Mouse (Mus musculus) retina, postnatal 1 day (tissue): Measurements from ENCODE around the gene Ctu2.

Experiments
- DNase-seq: peaks from one replicate; pipeline ENCODE4 v3.0.0-alpha.2; 2012

Ctu2 gene

DNA sequence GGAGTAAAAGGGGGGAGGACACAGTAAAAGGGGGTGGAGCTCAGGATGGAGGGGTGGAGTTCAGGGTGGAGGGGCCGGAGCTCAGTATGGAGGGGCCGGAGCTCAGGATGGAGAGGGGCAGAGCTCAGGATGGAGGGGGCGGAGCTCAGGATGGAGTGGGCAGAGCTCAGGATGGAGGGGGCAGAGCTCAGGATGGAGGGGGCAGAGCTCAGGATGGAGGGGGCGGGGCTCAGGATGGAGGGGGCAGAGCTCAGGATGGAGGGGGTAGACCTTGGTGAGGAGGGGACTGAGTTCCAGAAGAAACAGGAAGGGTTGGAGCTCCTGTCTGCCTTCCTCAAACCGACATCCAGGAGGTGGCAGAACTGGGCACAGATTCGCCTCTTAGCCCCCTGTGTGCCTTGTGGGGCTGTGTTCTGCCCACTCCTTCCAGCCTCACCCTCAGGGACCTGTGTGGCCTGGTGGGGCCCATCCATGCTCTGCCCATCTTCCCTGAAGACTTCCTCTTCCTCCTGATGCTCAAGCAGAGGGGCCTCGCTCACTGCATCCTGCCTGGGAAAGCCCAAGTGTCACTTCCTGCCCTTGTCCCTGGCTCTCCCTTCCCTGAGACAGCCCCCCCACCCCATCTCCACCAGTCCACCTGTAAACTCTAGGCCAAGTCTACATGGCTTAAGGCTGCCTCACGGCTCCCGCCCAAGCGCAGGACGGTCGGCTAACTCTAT lies 21.2 kb downstream of the Ctu2 start:
- DNase-seq: no peak

DNA sequence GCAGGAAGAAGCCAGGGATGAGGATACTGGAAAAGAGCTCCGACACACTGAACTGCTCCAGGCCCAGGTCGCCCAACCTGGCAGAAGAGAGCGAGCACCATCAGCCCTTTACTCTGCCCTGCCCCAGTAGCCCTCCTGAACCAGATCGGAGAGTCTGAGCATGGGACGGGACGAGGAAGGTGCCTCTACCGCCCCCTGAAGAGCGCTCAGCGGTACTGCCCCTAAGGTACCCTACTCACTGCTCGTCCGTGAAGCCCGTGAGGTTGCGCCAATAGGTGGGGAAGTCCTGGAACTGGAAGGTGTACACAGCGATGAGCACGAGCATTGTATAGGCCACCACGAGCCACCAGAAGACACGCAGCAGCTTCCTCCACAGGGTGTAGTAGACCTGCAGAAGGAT lies 22.0 kb downstream of the Ctu2 start:
- no peak for DNase-seq

DNA sequence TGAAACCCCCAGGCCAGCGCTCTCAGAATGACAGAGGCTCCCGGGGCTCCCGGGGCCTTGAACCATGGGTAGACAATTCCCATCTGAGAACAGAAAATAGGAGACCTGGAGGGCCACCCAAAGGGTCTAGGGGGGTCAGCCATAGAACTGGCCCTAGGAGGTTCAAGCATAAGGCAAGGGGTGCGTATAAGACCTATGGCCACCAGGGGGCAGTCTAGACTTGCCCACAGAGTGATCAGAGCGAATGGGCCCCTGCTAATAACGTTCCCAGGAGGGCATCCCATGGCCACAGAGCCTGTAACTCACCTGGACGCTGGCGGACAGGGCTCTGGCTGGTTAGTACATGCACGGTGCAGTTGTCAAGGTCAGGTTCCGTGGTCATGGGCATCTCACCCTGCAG lies 24.9 kb downstream of the Ctu2 start:
- peak; percentile 87 for DNase-seq

DNA sequence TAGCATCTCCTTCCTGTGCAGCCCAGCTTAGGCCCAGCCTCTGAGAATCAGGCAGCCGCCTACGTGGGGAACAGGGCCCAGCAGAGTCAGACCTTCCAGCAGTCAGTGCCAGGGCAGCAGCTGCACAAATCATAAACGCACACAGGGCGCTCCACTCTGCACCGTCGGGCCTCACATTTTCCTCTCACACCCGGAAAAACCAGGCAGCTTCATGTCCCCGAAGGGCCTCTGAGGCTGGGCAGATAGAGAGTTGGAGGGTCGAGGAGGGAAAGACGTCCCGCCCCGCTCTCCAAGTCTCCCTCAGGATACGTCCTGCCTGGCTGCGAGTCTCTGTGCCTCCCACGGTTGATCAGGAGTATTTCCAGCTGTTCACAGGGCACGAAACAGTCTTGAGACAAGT lies 35.6 kb downstream of the Ctu2 start:
- DNase-seq: no peak

DNA sequence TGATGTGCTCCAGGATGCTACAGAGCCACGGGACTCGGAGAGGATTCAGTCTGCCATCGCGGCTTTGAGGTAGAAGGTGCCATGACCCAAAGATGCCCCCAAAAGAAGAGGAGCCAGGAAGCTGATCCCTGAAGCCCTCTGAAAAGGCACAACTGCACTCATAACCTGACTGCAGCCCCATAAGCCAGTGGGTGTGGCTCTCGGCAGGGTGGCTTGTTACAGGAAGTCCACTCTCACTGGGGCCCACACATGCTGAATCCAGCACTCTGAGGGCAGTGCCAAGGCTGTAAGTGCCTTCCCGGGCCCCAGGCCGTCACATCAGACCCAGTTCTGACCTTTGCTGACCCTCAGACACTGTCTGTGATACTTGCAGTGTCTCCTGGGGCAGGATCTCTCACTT lies 36.4 kb downstream of the Ctu2 start:
- no peak for DNase-seq

DNA sequence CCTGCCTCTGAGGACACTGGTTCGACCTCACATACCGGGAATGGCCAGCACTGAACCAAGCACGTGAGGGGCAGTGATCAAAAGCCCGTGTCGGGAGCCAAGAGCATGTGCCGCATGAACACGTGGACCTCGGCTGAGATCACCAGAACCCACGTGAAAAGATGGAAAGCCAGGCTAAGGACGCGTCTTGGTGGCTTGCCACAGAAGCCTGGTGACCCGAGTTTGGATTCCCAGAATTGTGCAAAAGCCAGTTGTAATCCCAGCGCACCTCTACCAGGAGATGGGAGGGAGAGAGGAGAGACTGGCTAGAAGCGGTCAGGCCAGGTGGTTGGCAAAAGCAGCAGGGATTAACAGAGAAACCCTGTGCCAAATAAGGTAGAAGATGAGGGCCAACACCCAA lies 39.8 kb downstream of the Ctu2 start:
- no peak for DNase-seq

DNA sequence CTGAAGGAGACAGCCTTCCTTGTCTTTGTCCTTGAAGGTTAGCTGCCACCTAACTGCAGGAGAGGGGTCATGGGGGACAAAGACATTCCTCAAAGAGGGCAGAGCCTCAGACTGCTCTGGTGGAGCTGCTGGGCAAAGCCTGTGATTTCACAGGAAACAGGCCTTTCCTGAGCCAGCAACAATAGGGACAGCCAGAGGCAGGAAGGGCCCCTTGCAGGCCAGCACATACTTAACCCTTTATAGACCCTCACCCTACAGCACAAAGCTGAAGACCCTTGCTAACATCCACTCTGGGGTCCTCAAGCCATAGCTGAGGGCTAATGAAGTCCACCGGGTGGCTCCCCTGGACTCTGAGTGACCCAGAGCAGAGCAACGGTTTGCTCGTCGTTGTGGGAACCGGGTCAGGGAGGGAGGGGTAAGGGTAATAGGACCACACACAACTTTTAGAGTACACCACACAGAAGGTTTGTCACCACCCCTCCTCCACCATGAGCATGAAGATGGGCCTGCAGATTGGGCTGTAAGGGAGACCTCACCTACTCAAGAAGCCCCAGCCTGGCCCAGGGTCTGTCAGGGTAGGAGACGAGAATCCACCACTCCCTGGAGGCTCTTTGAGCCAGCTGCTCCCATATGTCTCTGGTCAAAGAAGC lies 41.7 kb downstream of the Ctu2 start:
- peak; percentile 84 for DNase-seq

DNA sequence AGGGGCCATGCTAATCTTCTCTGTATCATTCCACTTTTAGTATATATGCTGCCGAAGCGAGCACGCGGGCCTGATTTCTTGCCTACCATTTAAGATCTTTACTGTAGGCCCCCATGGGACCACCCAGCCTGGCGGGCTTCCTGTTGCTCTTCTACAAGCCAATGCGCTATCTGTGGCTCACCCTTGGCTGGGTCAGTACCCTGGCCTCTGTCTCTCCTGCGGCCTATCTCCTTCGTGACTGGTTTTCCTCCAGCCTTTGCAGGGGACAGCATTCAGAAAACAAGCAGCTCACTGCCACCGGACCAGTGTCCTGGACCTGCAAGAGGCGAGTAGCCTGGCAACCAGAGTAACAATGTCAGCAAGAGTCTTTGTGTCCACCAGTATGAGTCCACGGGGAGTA lies 44.7 kb downstream of the Ctu2 start:
- DNase-seq: no peak

DNA sequence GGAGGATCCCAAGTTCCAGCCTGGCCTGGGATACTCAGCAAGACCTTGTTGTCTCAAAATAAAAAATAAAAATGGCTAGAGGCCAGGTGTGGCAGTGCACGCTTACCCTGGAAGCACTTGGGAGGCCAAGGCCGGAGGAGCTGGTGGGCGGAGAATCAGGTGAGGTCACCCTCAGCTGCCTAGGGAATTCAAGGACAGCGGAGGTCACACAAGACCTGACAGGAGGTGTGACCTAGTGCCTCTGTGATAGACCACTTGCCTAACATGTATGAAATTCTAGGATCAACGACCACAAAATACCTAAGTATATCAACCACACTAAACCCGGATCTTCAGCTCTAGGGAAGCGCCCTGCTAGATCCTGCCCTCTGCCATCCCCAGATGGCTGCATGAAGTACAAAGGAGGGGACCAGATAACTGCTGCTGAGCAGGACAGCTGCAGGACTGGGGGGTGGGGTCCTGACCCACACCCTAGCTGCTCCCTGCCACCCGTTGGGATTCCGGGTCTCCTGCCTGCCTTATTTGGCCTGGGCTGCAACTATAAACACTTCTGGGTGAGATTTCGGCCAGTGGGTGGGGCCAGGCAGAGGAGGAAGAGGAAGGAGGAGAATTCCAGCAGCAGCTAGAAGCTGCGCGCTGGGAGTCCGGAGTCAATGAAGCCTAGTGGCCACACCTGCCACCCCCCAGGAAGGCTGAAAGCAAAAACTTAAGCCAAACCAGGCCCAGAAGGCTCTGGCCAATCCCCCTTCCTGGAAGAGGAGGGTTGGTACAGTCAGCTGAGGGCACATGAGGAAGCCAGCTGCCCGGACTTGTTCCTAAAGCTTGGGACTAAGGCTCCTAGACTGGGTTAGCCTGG lies 47.1 kb downstream of the Ctu2 start:
- peak; percentile 71 for DNase-seq

DNA sequence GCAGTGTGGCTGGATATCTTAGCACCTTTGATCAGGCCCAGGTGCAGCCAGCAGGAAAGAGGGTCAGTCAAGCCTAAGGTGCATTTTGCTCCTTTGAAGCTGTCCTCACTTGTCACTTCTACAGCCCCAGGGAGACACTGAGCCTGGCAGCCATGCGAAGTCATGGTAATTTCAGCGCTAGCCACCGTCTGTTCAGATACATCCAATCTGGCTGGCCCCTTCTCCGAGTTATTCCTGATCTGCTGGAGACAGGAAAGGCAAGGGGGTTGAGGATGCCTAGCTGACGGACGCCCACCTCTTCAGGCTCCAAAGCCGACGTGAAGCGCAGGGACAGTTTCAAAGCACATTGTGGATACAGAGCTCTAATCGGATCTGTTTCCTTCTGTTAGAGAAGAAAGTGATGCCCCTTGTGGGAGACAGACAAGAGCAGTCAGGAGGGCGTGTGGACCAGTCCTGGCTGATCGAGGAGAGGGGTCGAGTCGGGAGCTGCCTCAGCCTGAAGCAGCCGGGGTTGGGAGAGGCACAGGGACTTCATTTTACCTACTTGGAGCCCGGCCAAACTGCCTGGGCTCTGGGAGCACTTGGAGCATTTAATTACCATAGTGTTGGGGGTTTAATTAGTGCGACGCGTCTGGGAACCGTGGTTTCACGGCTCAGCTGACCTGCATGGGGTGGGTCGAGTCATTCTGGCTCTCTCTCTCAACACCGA lies 47.9 kb downstream of the Ctu2 start:
- peak; percentile 92 for DNase-seq

DNA sequence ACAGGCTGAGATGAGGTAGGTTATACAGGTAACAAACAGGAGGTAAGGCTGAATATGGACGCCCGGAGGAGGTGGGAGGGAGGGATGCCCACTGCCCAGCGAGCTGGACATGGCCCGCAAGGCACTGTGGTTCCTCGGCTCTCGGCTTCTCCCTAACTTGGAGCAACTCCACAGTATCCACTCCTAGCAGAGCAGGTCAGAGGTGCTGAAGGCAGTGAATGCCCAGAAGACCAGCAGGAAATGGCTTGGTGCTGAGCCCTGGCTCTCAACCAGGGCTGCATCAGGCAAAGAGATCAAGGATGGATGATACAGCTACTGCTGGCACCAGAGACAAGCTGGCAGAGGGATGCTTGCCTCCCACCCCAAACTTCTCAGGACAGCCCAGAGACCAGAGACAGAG lies 48.6 kb downstream of the Ctu2 start:
- peak; percentile 34 for DNase-seq

DNA sequence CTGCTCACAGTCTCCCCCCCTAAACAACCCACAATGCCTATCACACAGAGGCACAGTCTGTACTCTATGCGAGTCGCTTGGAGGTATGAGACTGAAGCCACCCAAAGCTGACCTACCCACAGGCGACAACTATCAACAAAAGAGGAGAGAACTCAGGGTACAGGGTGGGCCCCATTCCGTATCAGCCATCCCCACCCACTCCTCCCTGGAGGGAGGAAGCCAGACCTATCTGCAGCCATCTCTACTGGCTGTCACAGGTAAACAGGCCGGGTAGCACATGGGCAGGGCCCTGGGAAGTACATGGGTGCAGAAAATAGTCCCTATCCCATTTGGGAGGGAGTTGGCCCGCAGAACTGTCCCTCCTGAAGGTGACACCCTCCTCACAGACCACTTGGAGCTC lies 49.1 kb downstream of the Ctu2 start:
- DNase-seq: no peak

DNA sequence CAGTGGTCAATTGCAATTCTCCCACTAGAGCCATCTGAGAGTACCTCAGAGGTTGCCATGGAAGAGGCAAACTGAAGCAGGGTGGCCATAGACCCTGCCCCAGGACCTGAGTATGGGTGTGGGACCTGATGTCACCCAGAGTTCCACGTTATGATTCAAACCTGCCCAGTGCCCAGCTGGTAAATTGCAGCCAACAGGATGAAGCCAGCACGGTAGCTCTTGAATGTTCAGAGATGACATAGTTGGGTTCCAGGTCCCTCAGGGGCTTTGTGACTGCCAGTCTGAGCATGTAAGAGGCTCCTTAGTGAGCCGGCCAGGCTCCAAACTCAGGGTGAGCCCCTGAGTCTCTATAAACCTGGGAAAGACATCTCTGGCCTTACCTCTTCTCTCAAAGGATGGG lies 50.1 kb downstream of the Ctu2 start:
- DNase-seq: no peak

DNA sequence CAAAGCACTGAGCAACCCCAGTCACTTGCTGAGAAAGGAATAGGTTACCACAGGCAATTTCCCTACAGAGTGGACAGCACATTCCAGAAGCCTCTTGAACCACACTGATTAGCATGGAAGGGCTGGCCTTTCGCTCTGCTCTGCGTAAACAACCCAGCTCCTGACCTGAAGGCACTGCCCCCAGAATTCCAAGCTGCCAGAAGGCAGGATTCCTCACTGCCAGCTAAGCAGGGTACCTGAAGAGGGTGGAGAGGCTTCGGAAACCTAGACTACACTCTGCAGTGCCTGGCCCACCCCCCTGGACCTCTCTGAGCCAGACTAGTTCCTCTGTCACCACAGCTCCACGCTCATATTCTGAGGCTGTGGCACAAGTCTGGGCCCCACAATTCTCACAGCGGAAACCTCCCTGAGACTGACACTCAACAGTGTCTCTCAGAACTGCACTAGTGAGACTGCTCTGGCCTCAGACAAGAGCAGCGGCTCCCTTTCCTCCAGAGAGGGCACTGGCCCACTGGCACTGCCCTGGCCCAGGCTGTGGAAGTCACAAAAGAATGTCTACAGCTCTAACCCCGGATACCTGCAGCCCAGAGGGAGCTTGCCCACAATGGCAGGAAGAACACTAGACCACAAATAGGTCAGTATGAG lies 50.7 kb downstream of the Ctu2 start:
- DNase-seq: no peak

DNA sequence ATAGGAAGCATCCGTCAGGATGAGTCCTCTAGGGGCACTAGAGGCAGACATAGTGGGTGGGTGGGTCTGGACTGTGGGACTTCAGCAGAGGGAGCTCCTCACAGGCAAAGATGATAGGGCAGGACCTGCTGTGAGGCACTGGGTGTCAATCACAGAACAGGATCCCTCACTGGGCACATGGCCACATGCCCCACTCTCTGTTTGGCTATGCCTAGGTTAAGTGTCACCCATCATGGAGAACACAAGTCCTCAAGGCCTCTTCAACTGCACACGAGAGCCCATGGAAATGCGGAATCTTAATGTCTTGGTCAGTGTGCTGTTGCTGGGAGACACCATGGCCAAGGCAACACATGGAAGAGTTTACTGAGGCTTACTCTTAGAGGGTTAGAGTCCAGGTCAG lies 52.0 kb downstream of the Ctu2 start:
- DNase-seq: no peak

DNA sequence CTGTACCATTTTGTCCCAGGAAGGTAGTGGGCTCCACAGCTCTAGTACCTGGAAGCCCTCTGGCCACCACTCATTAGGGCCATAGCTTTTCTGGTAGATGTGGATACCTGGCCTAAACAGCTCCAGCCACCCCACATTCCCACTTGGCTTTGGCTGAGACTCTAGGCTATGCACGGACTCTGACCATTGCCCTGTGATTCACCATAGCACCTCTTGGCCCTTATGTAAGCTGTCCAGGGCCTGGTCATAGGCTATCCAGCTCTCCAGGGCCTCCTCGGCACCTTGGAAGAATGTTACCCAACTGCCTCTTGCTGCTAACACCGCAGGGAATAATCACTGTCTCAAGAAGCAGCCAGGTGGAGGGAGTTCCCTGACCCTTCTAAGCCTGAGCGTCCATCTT lies 53.2 kb downstream of the Ctu2 start:
- DNase-seq: no peak

DNA sequence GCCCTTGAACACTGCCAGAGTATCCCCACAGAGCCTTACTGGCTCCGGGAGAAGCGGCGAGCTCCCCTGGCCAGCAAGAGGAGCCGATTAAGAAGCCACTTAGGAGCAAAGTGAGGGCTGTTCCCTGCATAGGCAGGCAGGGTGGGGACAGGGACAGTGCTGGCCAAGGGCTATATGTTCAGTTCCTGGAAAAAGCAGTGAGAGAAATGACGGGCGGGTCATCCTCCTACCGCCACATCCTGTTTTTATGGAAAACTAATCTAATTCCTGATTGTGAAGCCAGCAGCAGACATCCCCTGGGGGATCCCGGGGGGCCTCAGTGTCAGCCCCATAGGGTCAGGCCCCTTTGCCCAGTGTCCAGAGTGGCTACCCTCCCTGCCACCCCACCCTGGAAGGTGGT lies 55.4 kb downstream of the Ctu2 start:
- DNase-seq: no peak
